Mouse (Mus musculus) embryo, embryonic 9.5 days (tissue): ENCODE data around the gene Mrgprb5.

Source experiments
- DNase-seq: peaks from one replicate; pipeline ENCODE4 v3.0.0-alpha.2; 2017; ENCODE audit errors: extremely low spot score

Gene Mrgprb5

GRCm38 (mm10) chr7:48168919-48169318 lies at the start of gene Mrgprb5:
Gene Mrgprb5, minus strand, starts transcription at chr7:48169019.
- DNase-seq, result no peak

GRCm38 (mm10) chr7:48199188-48199587 lies 30.4 kb upstream of the Mrgprb5 start, which contains the start of gene Mrgprb4:
Gene Mrgprb4, minus strand, starts transcription at chr7:48199288.
- no peak for DNase-seq

- DNase-seq, result no peak
Measured at GRCm38 (mm10) chr7:48167471-48167870, 1.3 kb downstream of the Mrgprb5 start.

- DNase-seq, result peak; percentile 76
Measured at GRCm38 (mm10) chr7:48138248-48138702, 30.5 kb downstream of the Mrgprb5 start.

- peak; percentile 77 for DNase-seq
Measured at GRCm38 (mm10) chr7:48137216-48138077, 31.4 kb downstream of the Mrgprb5 start.

GRCm38 (mm10) chr7:48132674-48133073 lies 36.1 kb downstream of the Mrgprb5 start:
- DNase-seq, result no peak

GRCm38 (mm10) chr7:48132247-48132646 lies 36.6 kb downstream of the Mrgprb5 start:
- DNase-seq, result peak; percentile 39

- DNase-seq, result peak; percentile 57
Measured at GRCm38 (mm10) chr7:48131820-48132219, 37.0 kb downstream of the Mrgprb5 start.

GRCm38 (mm10) chr7:48123806-48124205 lies 45.0 kb downstream of the Mrgprb5 start:
- DNase-seq, result no peak
